Mouse (Mus musculus): ENCODE measurements around the gene Rnf41. TPM values are rescaled to one million over a fixed set of nuclear protein-coding genes. Genes with fewer than 3 reads are reported as not detected.

Rnf41 gene
- total RNA-seq, 2 experiments from 2014 or later: 92.0 to 94.7 TPM

DNA sequence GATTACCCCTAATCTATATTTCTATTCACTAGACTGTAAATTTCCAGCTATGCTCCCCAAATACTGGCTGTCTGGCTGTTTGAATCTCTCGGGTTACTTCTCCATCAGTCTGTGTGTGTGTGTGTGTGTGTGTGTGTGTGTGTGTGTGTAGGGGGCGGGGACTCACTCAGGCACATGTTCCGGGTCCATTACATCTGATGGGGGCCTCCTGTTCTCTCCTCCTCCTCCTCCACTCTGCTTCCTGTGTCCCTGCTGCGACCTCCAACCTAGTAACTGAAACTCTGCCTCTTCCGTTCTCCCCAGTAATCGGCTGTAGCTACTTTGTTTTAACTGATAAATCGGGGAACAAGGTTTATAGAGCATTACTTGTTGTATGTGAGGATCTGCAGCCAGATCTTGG lies 13.1 kb downstream of the Rnf41 start:
- intact Hi-C loops (cut with DNase I): no loop called here
- DNase-seq: no peak

DNA sequence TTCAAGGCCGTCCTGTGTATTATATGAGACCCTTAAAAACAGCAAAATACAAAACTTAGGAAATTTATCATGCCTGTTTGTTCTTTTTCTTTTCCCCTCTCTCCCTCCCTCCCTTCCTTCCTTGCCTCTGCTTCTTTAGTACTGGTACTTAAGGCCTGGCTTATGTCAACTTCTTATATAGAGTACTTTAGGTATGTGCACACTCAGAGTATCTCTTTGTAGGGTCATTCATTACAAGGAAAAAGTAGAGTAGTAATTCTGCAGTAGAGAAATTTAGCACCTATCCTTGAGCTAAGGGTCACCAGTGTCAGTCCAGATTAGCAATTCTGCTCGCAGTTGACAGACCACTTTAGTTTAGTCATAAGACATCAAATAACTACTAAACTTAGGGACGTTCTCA lies 13.8 kb downstream of the Rnf41 start:
- DNase-seq: no peak
- intact Hi-C loops (cut with DNase I): no loop called here

DNA sequence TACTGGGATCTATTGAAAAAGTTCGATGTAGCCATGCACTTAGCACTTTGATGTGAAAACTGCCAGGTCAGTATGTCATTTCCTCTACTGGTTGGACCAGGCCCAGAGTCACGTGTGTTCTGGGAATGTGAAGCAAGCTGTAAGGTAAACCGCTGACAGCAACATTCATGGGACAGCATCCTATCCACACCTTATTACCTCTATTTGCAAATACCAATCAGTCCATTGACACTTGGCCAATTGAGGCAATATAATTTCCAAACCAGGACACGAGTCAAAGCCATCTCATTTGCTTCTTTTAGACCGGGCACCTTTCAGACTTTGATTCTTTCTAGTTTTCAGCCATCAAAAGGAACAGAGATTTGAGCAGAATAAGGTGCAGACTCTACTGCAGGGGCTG lies 17.6 kb downstream of the Rnf41 start:
- intact Hi-C loops (cut with DNase I): no loop called here
- DNase-seq: no peak

DNA sequence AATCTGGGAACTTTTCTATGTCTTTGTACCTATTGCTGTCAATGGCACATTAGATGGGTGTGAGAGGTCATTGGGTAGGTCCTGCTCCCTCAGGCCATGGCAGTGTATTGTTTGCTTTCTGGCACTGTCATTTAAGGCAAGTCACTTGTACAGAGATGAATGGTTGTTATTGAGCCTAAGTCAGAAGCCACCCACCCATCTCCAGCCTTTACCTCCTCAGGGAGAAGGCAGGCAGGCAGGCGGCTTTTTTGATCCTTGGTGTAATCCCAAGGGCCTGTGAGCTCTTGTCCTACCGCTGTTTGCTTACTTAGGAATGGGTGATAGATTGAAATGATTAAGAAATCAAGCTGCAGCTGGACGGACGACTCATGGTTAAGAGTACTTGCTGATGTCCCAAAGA lies 18.0 kb downstream of the Rnf41 start:
- intact Hi-C loops (cut with DNase I): no loop called here
- no peak for DNase-seq

DNA sequence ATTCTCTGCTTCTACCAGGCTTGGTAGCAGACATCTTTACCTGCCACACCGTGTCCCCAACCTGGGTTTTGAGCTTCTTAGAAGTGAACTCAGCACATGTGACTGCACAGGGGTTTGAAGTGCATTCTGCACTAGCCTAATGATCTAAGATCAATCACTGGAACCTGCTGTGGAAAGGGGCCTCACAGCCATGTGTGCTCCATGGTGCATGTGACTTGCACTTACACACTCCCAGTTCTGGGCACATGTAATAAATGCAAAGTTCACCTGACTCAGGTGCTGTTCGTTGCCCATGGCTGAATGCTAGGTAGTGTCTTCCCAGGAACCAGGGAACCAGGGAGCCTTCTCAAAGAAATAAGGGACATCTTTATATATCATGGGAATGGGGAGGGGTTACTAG lies 22.0 kb downstream of the Rnf41 start:
- intact Hi-C loops (cut with DNase I): no loop called here
- no peak for DNase-seq

DNA sequence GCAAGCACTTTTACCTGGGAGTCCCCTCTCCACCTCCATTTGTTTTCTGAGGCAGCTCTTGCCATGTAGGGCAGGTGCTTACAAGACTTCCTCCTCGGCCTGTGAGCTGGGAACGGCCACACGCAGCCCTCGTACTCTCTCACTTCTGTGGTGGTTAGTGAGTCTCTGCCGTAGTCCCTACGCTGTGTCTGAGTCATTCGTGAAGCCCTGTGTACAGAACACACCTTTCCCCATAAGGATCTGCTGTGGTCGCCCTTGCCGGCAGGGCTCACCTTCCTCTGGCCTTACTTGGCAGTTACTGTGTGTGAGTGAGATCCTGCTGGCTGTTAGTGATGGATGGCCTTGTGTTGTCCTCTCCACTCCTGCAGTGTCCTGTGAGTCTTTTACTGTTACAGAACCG lies 23.2 kb downstream of the Rnf41 start:
- no peak for DNase-seq
- intact Hi-C loops (cut with DNase I): no loop called here

DNA sequence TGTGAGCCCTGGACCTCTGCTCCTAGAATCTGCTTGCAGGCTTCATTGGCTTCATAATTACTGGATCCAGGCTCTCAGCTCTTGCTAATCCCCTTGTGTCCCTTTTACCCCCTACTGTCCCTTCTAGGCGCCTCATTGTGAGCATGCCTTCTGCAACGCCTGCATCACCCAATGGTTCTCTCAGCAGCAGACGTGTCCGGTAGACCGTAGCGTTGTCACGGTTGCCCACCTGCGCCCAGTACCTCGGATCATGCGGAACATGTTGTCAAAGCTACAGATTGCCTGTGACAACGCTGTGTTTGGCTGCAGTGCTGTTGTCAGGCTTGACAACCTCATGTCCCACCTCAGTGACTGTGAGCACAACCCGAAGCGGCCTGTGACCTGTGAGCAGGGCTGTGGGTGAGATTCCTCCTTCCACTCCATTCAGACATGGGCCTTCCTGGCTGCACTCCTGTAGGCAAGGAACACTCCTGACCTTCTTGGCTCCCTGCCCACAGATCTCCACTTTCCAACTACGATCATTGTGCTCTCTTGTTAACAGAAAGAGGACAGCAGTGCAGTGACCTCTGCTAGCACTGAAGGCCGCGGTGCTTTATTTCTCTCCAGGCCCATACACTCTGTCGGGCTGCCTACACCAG lies 23.8 kb downstream of the Rnf41 start:
- intact Hi-C loops (cut with DNase I): no loop called here
- DNase-seq: peak; percentile 48

DNA sequence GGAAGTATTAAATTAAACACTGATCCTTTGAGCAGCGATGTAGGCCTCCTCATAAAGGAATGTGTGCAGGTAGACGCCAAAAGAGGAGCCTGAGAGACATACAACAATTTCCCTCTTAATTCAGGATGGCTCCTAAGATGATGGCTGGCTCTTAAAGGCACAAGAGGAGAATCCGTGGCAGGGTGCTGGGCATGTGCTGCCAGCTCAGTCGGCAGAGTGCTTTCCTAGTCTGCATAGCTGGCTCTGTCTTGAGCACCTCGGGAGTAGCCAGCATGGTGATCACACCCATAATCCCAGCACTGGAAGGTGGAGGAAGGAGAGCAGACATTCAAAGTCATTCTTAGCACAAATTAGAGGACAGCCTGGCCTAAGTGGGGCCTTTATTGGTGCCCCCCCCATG lies 24.4 kb downstream of the Rnf41 start:
- intact Hi-C loops (cut with DNase I): no loop called here

DNA sequence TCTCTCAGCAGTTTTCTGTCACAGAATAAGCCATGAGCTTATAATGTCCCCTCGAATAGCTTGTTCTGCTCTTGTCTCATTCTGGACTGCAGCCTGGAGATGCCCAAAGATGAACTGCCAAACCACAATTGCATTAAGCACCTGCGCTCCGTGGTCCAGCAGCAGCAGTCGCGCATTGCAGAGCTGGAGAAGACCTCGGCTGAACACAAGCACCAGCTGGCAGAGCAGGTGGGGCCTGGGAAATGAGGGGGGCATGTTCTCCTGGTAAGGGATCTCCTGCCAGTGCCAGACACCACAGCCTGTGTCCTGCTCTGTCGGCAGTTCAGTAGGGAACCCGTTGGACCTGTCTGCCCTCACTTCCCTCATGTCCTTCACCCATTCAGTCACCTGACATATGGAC lies 24.9 kb downstream of the Rnf41 start:
- intact Hi-C loops (cut with DNase I): no loop called here
- peak; percentile 57 for DNase-seq

More for the DNA sequence above, 24.4 kb downstream of the Rnf41 start:
- no peak for DNase-seq

DNA sequence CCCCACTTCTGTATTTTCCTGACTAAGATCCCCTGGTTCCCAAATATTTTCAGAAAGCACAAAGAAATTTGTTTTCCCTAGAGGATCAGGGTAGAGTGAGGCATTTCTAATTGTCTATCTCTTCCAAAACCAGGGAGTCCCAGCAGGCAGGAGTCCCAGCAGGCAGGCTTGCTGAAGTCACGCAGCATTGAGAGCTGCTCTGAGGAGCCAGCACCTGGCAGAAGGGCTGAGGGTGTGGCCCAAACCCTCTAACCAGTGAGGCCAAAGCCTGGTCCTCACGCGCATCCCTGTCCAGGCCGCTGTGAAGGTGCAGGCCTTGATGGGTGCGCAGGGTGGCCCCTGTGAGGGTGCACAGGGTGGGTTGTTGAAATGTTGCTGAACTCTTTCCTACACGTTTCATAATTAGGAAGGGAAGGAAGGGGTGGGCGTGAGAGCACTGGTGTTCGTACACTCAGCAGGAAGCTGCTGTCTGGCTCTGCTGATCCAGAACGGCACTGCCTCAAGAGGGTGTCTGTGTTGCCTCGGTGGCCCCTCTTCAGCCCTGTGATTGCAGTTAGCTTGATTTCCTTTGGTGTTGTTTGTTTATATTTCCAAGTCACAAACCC lies 27.3 kb downstream of the Rnf41 start:
- DNase-seq: no peak
- intact Hi-C loops (cut with DNase I): no loop called here

DNA sequence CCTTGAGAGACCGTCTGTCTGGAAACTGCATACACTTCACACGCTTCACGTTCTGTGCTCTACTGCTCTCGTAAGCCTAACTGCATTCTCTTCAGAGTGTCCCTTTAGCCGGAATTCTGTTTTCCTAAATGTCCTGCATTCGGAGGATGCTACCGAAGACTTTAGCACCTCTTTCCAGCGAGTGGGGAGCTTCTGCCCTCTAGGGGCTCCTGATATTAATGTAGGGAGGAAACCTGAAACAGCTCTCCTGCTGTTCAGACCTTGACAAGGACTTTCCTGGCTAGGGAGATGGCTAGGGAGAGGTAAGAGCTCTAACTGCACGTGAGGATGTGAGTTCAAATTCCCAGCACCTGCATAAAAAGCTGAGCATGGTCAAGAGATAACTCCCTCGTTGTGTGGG lies 28.9 kb downstream of the Rnf41 start:
- intact Hi-C loops (cut with DNase I): no loop called here
- no peak for DNase-seq

DNA sequence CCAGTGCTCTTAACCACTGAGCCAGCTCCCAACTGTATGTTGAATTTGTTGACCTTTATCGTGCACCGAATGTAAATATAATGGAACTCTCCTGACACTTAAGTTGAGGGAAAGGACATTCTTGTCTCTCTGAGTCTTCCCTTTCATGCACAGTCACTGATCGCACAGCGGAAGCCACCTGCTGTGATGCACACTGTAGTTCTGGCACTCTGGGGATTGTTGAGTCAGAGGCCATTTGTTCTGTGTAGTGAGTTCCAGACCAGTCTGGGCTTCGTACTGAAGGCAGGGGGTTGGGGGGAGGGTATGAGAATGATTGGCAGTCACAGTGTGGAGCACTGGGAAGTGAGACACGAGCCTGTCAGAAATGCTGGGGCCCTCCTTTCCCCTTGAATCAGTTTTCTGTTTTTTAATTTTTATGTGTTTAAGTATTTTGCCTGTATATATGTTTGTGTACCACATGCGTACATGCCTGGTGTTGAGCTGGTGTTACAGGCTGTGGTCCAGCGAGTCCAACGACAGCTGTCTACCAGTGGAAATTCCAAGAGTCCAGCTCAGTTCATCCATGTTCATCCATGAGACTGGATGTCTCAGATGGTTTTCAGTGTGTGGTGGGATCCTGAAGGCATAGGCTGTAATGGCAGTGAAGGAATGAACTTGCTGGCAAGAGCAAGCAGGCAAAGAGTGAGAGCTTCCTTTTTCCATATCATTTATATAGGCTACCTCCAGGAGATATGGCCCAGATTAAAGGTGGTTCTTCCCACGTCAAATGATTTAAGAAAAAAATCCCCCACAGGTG lies 30.1 kb downstream of the Rnf41 start:
- intact Hi-C loops (cut with DNase I): no loop called here
- no peak for DNase-seq

DNA sequence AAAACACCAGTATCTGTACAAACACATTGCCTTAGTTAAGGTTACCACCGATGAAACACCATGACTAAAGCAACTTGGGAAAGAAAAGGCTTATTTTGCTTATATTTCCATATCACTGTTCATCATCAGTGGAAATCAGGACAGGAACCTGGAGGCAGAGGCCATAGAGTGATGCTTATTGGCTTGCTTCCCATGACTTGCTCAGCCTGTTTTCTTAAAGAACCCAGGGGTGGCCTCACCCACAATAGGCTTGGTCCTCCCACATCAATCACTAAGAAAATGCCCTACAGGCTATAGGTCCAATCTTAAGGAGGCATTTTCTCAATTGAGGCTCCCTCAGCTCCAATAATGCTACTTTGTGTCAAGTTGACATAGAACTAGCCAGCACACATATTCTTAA lies 31.3 kb downstream of the Rnf41 start:
- intact Hi-C loops (cut with DNase I): no loop called here
- DNase-seq: no peak

DNA sequence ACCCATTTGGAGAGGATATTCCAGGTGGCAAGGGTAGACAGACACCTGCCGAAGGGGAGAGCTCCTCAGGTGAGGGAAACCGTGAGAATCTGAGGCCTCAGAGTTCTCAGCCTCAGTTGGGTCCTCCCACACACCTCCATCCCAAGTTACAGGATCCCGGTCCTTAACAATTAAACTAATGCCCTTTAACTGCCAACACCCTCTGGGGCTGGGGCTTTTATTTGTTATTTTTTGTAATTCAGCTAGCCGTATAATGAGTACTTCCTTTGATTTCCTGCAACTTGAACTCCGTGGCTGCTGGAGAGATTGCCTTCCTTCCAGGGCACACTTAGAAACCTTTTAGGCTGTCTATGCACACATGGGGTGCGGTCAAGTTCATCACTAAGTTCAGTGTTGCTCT lies 32.9 kb downstream of the Rnf41 start:
- intact Hi-C loops (cut with DNase I): no loop called here
- DNase-seq: no peak

DNA sequence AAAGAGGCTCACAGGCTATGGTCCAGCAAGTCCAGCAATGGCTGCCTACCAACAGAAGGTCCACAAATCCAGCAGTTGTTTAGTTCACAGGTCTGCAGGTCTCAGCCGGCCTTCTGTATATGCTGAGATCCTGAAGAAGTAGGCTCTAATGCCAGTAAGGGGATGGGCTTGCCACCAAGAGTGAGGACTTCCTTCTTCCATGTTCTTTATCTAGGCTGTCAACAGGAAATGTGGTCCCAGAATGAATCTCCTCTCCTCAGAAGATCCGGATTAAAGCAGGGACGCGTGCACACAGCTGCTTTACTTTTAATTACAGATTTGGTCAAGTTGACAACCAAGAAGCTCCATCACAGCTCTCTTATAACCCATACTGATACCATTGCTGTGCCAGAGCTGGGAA lies 34.0 kb downstream of the Rnf41 start:
- no peak for DNase-seq
- intact Hi-C loops (cut with DNase I): no loop called here

DNA sequence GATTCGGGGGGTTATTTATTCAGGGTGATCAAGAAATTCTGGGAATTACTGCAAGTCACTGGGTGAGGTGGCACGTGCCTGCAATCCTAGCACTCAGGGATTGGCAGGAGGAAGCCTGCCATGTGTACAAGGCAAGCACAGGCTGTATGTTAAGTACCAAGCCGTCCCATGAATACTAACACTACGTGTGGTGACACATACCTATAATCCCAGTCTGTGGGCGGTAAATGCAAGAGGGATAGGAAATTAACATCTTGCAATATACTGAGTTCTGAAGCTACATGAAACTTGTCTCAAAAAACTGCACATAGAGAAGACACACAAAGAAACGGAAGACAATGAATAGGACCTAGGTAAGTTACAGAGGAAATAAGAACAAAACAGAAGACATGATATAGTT lies 39.6 kb downstream of the Rnf41 start:
- intact Hi-C loops (cut with DNase I): no loop called here
- no peak for DNase-seq

DNA sequence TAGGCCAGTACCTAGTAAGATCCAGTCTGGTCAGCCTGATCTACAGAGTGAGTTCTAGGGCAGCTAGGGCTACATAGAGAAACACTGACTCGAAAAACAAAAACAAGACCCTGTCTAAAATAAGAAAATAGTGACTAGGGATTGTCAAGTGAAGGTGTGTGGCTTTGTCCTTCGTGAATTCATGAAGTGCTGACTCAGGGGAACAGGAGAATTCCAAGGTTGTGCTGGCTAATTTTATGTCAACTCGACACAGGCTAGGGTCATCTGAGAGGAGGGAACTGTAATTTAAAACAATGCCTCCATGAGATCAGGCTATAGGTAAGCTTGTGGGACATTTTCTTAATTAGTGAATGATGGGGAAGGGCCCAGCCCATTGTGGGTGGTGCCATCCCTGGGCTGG lies 43.0 kb downstream of the Rnf41 start:
- no peak for DNase-seq
- intact Hi-C loops (cut with DNase I): no loop called here

DNA sequence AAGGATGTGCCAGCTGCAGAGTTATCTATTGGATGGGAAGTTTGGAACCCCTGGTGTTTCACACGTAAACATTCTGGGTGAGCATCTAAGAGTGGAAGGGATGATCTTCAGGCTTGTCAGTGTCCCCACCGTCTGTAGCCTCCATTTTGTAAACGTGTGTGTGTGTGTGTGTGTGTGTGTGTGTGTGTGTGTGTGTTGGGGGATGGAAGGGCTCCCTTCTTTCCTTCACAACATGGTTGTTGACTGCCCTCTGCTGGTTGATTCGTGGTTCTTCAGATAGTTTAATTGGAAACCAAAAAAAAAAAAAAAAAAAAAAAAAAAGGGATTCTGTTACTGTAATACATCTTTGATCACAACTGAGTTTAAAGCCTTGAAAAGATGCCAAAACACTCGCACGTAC lies 43.8 kb downstream of the Rnf41 start:
- intact Hi-C loops (cut with DNase I): loop anchor here (5.0 kb wide), 2 partner anchors 43 to 93 kb away; partner anchors contain the start of genes Nabp2 and Rnf41
- DNase-seq: peak; percentile 70

DNA sequence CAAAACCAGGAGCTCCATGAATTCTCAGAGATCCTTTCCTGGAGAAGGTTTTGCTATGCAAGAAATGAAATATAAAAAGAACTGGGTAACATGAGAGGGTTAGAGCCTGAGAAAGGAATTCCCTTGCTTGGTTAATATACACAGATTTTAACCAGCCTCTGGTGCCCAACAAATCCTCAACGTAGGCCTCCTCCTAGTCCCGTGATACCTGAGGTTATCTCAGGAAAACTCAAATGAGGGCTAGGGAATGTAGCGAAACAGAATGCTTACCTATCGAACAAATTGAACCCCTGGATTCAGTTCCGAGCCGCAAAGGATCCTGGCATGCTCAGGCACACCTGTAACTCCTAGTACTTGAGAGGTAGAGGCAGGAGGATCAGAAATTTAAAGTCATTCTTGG lies 46.2 kb downstream of the Rnf41 start:
- intact Hi-C loops (cut with DNase I): loop anchor here (5.0 kb wide), 2 partner anchors 45 to 95 kb away; partner anchors contain the start of genes Nabp2 and Rnf41
- DNase-seq: no peak

DNA sequence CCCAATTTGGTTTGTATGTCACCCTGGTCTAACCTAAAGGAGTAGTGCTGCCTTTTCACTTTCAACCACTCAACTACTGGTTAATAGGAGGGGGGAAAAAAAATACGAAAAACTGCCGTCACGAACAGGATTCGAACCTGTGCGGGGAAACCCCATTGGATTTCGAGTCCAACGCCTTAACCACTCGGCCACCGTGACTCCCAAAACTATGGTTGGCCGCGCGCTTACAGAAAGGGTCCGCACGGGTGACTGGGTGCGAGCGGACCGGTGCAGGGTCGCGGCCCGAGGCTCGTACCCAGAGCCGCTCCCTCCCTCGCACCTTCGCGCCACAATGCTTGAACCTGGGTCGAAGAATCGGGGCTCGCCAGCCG lies 46.9 kb downstream of the Rnf41 start:
- intact Hi-C loops (cut with DNase I): loop anchor here (5.0 kb wide), 2 partner anchors 46 to 96 kb away; partner anchors contain the start of genes Nabp2 and Rnf41

DNA sequence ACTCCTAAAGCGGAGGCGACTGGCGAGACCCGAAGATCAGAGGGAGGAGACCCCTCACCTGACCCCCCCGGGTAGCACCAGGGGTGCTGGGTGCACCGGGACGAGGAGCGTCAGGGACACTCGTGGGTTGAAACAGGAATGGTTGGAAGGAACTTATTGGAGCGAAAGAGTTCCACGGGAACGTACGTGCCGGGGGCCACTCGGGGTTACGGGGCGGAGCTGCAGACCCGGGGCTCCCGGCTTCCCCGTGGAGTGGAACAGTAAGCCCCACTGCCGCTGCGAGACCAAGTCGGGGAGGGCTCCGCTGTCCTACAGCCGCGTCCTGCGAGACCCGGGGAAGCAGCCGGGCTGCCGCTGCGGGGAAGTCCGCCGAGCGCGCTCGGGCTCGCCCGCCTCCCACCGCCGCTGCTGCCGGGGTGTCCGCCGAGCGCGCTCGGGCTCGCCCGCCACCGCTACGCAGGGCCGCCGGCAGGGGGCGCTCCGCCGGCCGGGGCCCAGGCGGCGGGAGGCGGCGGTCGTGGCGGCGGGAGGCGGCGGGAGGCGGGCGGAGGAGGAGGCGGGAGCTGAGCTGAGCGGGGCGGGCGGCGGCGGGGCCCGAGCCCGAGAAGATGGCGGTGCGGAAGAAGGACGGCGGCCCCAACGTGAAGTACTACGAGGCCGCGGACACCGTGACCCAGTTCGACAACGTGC lies 47.4 kb downstream of the Rnf41 start, which contains the start of gene Smarcc2:
Gene Smarcc2 (plus strand): TSS at position 530 of the 690 bp plus-strand sequence.
- intact Hi-C loops (cut with DNase I): loop anchor here (5.0 kb wide), 2 partner anchors 47 to 97 kb away; partner anchors contain the start of genes Nabp2 and Rnf41
- peak; percentile 88 for DNase-seq

More for the DNA sequence above, 46.9 kb downstream of the Rnf41 start:
- DNase-seq: peak; percentile 91

Measured in left cerebral cortex, postnatal 4 days (tissue).